Mouse (Mus musculus) testis, adult 2 months (tissue): ENCODE data around the gene Dkk2.

ENCODE experiments used
- CTCF ChIP-seq: fragments of 200-500 bp; IDR thresholded peaks from 2 replicates; pipeline ENCODE4 v1.5.1; 2012; ENCODE audit warnings: low read depth, mild to moderate bottlenecking, inconsistent platforms, low read length, moderate library complexity; ENCODE audit not compliant: control insufficient read depth, insufficient read depth, insufficient replicate concordance
- POLR2A ChIP-seq: fragments of 200-500 bp; IDR thresholded peaks from 2 replicates; pipeline ENCODE4 v1.6.1; 2012; ENCODE audit warnings: low read depth, mild to moderate bottlenecking, inconsistent platforms, low read length, moderate library complexity; ENCODE audit not compliant: control insufficient read depth

- TF ChIP-seq CTCF (no peak), POLR2A (no peak)
Measured at GRCm38 (mm10) chr3:132087011-132087486, 2.0 kb downstream of the Dkk2 start.
